Mouse (Mus musculus): Measurements from ENCODE around the gene Shkbp1. TPM values are rescaled to one million over a fixed set of nuclear protein-coding genes. Genes with fewer than 3 reads are reported as not detected.

Gene Shkbp1
- polyA plus RNA-seq, 1 experiment from 2014 or later = 34.1 TPM

GRCm38 (mm10) chr7:27371715-27372462, 16.1 kb upstream of the Shkbp1 start:
- 5% methylated on average over 44 of the region's 44 CpGs for WGBS
- ATAC-seq (replicated peaks; ENCODE audit: low FRiP score, low read depth) = no peak
- H3K9ac ChIP-seq (ENCODE audit: low read depth, low read length) = no peak overlapping the region

DNA sequence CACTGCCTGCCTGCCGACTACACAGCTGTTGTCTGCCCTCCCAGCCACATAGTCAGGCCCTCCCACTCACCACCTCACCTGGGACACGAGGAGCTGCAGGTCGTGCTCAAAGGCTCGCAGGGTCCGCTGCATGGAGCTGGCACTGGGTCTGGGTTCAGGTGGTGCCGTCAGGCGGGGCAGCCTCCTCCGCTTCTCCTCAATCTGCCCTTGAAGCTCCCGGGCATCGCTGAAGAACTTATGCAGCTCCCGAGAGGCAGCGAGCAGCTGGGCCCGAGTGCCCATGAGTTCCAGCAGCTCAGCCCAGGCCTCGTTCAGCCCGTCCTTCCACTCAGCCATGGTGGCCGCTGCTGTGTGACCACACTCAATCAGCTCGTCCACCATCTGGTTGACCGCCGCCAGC, 13.3 kb upstream of the Shkbp1 start:
- no peak overlapping the region for H3K27ac ChIP-seq
- no peak overlapping the region for H3K4me2 ChIP-seq (ENCODE audit: low read length)
- no peak overlapping the region for H3K9ac ChIP-seq (ENCODE audit: low read depth, low read length)
- peaks cover 78% of the 10 kb centered on the region for H3K27me3 ChIP-seq (ENCODE audit: insufficient read depth, low read length)
- no peaks in the 10 kb centered on the region for H3K36me3 ChIP-seq (ENCODE audit: insufficient read depth, low read length)
- H3K4me3 ChIP-seq (replicated peaks; ENCODE audit: low read depth, low read length) = no peak overlapping the region
- no peaks in the 10 kb centered on the region for H3K4me1 ChIP-seq (replicated peaks; ENCODE audit: insufficient read depth, low read length)
- no peak for DNase-seq (ENCODE audit: low spot score)
- no peak for TF ChIP-seq CTCF (IDR thresholded peaks at IDR 0.05; ENCODE audit: low read depth)
- 72% methylated on average over 19 of the region's 19 CpGs for WGBS
- no peak for ATAC-seq (replicated peaks; ENCODE audit: low FRiP score, low read depth)
- H3K9me3 ChIP-seq (replicated peaks; ENCODE audit: low read length) = no peaks in the 10 kb centered on the region

More at GRCm38 (mm10) chr7:27371715-27372462, 16.1 kb upstream of the Shkbp1 start:
- no peak for TF ChIP-seq CTCF (IDR thresholded peaks at IDR 0.05; ENCODE audit: low read depth)
- Histone ChIP-seq H3K4me3 (replicated peaks; ENCODE audit: low read depth, low read length) (peak overlapping the region; percentile 5; the same call in 1 of the 2 replicates), H3K27me3 (ENCODE audit: insufficient read depth, low read length) (peaks cover 66% of the 10 kb centered on the region), H3K27ac (no peak overlapping the region), H3K4me2 (ENCODE audit: low read length) (peak overlapping the region; percentile 36), H3K36me3 (ENCODE audit: insufficient read depth, low read length) (no peaks in the 10 kb centered on the region), H3K4me1 (replicated peaks; ENCODE audit: insufficient read depth, low read length) (no peaks in the 10 kb centered on the region), H3K9me3 (replicated peaks; ENCODE audit: low read length) (no peaks in the 10 kb centered on the region)
- DNase-seq (ENCODE audit: low spot score) = no peak

DNA sequence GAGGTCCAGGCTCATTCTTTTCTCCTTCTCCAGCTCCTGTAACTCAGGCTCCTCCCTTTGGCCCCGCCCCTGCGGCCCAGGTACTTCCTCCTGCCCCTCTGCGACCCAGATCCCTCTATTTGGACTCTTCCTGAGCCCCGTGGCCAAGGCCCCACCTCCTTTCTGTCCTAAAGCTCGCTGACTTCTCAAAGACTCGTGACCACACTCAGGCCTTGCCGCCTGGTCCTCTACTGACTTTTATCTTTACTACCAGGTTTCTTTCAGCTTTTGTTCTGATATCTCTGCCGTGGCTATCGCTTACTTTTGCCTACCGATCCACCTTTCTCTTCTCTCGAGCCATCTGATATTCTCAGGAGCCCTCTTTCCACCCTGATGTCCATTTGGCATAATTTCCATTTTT, 12.2 kb upstream of the Shkbp1 start:
- Histone ChIP-seq H3K27me3 (ENCODE audit: insufficient read depth, low read length) (peaks cover 71% of the 10 kb centered on the region), H3K4me1 (replicated peaks; ENCODE audit: insufficient read depth, low read length) (no peaks in the 10 kb centered on the region), H3K4me2 (ENCODE audit: low read length) (peak overlapping the region; percentile 31; the same call in 1 of the 2 replicates), H3K4me3 (replicated peaks; ENCODE audit: low read depth, low read length) (0 out of 2 replicates have a peak overlapping the region, but pooled peaks have one; percentile 6), H3K9me3 (replicated peaks; ENCODE audit: low read length) (no peaks in the 10 kb centered on the region), H3K36me3 (ENCODE audit: insufficient read depth, low read length) (no peaks in the 10 kb centered on the region), H3K27ac (no peak overlapping the region), H3K9ac (ENCODE audit: low read depth, low read length) (no peak overlapping the region)
- DNase-seq (ENCODE audit: low spot score) = no peak
- ATAC-seq (replicated peaks; ENCODE audit: low FRiP score, low read depth) = no peak
- TF ChIP-seq CTCF (IDR thresholded peaks at IDR 0.05; ENCODE audit: low read depth) = no peak
- 18% methylated on average over 11 of the region's 11 CpGs for WGBS

DNA sequence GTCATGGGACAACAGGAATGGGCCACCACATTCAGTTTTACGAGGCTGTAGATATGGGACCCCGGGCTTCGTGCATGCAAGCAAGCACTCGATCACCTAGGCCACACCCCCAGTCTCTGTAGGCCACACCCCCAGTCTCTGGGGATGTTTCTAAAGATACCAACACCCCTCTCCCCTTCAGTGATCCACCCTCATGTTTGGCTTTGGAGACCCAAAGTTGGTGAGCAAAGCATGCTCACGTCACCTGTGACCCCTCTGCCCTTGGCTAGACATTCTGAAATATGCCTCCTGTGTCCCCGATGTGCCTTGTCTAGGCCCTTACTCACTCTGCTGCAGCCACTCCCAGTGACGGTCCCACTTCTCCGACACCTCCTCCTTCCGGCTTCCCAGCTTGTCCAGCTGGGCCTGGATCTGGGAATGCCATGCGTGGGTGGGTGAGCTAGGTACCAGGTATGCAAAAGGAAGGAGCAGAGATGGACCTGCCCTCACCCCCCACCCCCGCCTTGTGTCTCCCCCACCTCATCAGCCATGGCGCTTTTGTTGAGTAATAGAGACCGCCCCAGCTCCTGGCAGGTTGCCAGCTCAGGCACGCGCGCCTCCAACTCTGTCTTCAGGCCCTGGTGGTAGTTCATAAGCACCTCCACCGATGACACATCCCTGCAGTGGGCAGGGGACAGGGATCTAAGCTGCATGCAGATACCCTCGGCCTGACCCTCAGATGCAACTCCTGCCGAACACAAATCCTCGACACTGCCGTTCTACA, 10.4 kb upstream of the Shkbp1 start:
- H3K9ac ChIP-seq (ENCODE audit: low read depth, low read length) = no peak overlapping the region
- DNase-seq (ENCODE audit: low spot score) (no peak), ATAC-seq (replicated peaks; ENCODE audit: low FRiP score, low read depth) (no peak)
- no peaks in the 10 kb centered on the region for H3K9me3 ChIP-seq (replicated peaks; ENCODE audit: low read length)
- no peaks in the 10 kb centered on the region; the same call in 1 of the 2 replicates for H3K4me1 ChIP-seq (replicated peaks; ENCODE audit: insufficient read depth, low read length)
- no peak overlapping the region for H3K4me2 ChIP-seq (ENCODE audit: low read length)
- no peak for TF ChIP-seq CTCF (IDR thresholded peaks at IDR 0.05; ENCODE audit: low read depth)
- 43% methylated on average over 21 of the region's 21 CpGs for WGBS
- no peak overlapping the region for H3K4me3 ChIP-seq (replicated peaks; ENCODE audit: low read depth, low read length)
- H3K36me3 ChIP-seq (ENCODE audit: insufficient read depth, low read length) = no peaks in the 10 kb centered on the region
- H3K27ac ChIP-seq = no peak overlapping the region
- H3K27me3 ChIP-seq (ENCODE audit: insufficient read depth, low read length) = peaks cover 54% of the 10 kb centered on the region

DNA sequence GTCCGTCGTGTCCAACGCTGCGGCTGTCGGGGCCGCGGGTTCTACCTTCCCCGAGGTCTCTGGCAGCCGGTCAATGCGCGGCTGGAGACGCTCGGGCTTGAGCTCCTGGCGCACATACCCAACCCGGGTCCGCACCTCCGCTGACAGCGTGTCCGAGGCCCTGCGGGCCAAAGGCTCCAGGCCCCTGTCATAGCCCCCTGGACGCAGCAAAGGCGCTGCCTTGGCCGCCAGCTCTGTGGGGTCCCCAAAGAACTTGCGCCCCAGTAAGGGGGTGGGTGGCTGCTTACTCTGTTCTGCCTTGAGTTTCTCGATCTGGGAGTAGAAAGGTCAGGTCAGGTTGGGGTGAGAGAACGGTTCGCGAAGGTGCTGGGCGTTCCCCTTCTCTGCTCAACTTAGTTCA, 8.6 kb upstream of the Shkbp1 start:
- Histone ChIP-seq H3K4me2 (ENCODE audit: low read length) (peak overlapping the region; percentile 24; the same call in 1 of the 2 replicates), H3K4me3 (replicated peaks; ENCODE audit: low read depth, low read length) (0 out of 2 replicates have a peak overlapping the region, but pooled peaks have one; percentile 12), H3K9me3 (replicated peaks; ENCODE audit: low read length) (no peaks in the 10 kb centered on the region), H3K9ac (ENCODE audit: low read depth, low read length) (no peak overlapping the region), H3K27me3 (ENCODE audit: insufficient read depth, low read length) (peaks cover 48% of the 10 kb centered on the region), H3K27ac (no peak overlapping the region), H3K4me1 (replicated peaks; ENCODE audit: insufficient read depth, low read length) (no peaks in the 10 kb centered on the region; the same call in 1 of the 2 replicates), H3K36me3 (ENCODE audit: insufficient read depth, low read length) (no peaks in the 10 kb centered on the region)
- ATAC-seq (replicated peaks; ENCODE audit: low FRiP score, low read depth) = no peak
- no peak for TF ChIP-seq CTCF (IDR thresholded peaks at IDR 0.05; ENCODE audit: low read depth)
- no peak for DNase-seq (ENCODE audit: low spot score)
- WGBS = 7% methylated on average over 29 of the region's 29 CpGs

DNA sequence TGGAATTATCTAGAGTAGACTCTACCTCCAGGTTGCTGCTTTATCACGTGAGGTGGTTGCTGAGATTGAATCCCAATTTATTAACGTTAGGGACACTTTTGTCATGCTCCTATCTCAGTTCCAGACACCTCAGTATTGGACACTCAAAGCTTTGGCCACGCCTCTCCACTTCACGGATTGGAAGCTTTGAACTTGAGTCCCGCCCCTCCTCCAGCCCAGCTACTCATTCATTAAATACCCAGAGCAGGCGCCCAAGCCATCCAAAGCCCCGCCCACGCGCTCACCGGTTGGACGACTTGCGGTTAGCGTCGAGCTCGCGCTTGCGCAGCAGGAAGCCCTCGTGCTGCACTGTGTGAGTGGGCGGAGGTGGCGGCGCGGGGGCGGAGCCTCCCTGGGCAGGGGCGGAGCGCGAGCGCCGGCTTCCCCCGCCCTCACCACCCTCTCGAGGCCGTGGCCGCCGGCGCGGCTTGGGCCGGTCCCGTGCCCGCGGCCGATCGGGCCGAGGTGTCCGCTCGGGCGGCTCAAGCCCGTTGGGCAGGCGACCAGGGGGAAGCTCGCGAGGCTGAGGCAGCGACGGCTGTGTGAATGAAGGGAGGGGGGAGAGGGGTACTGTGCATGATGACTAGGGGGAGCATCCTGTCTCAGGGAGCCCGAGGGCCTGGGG, 5.6 kb upstream of the Shkbp1 start:
- Histone ChIP-seq H3K9ac (ENCODE audit: low read depth, low read length) (0 out of 2 replicates have a peak overlapping the region, but pooled peaks have one; percentile 54), H3K27ac (no peak overlapping the region), H3K9me3 (replicated peaks; ENCODE audit: low read length) (no peaks in the 10 kb centered on the region), H3K36me3 (ENCODE audit: insufficient read depth, low read length) (no peaks in the 10 kb centered on the region), H3K27me3 (ENCODE audit: insufficient read depth, low read length) (peaks cover 24% of the 10 kb centered on the region), H3K4me2 (ENCODE audit: low read length) (peak overlapping the region; percentile 75), H3K4me1 (replicated peaks; ENCODE audit: insufficient read depth, low read length) (peaks cover 6% of the 10 kb centered on the region), H3K4me3 (replicated peaks; ENCODE audit: low read depth, low read length) (peak overlapping the region; percentile 43)
- no peak for TF ChIP-seq CTCF (IDR thresholded peaks at IDR 0.05; ENCODE audit: low read depth)
- under 1% methylated on average over 52 of the region's 52 CpGs for WGBS
- DNase-seq (ENCODE audit: low spot score) (peak; percentile 99), ATAC-seq (replicated peaks; ENCODE audit: low FRiP score, low read depth) (peak; percentile 95)
